Mouse (Mus musculus): ENCODE results near the gene Plekhs1.
"Not testable (repeated sequence)": the region's sequence is repeated elsewhere in the genome, so short reads cannot be mapped to it uniquely, and the experiment has no call there.

The Plekhs1 gene

DNA sequence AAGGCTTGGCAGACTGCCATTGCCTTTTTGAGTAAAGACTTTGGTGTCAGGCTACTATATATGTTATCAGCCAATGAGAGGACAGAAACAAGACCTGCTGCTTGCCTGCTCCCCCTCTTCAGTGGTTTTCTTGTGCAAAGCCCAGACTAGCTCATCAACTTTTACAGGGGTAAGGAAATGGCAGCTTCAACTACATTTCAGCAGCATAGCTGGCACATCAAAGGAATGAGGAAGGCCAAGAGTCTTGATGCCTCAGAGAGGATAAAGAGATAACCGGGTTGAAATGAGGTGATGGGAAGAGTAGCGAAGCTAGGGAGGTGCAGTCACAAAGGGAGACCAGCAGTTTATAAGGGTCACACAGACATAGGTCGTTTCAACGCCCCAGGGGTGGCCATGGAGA lies 3.9 kb upstream of the Plekhs1 start:
- no peak for DNase-seq (ENCODE audit: low spot score in 2 of 2)

DNA sequence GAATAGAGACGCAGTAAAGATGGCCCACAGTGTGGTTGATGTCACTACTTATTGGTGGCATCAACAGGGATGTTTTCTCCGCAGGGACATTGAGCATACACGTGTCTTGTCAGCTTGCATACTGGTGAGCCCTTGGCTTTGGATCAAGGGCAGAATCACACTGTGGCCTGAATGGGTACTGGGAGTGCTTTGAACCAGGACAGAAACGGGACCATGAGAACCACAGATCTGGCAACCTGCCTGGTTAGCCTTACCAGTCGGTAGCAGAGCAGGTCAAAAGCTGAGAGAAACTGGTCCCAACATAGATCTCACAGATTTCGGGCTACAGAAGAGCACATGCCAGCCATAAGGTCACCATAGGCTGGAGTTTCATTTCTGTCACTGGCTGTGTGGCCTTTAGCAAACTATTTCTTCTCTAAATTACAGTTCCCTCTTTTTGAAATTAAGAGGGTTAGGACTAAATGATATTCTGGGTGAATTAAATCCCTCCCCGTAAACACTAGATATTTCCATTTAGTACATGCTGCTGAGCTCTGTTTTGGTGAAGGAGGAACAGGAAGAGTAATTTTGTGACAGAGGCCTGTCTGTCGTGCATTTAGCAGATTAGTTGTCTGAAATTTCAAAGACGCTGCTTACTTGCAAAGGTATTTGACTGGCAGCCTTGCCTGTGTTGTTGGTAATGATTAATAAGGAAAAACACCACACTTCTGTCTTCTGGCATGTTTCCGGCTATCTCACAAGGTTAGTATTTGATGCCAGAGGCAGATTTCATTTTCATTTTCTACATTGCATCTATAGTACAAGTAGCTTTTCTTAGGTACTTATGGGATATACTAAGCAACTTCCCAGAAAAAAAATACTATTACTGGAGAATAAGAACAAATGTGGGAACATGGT lies 2.0 kb upstream of the Plekhs1 start:
- DNase-seq (ENCODE audit: low spot score in 2 of 2): no peak

DNA sequence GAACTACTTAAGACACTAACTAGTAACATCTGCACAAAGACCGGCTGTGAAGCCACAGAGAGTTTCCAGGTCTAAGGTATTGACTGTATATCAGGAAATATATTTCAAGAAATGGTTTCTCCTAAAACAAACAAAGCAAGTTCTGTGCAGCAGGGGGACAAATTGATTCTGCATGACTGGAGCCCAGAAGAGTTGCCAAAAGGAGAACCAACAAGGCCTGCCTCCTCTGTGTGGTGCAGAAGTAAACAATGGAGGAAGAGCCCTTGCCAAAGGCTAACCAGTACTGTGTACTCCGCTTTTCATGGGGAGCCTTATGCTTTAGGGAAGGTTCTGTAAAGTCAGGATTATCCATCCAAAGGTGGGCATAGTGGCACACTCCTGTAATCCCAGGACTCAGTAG lies 1.2 kb upstream of the Plekhs1 start:
- DNase-seq (ENCODE audit: low spot score in 2 of 2): no peak

DNA sequence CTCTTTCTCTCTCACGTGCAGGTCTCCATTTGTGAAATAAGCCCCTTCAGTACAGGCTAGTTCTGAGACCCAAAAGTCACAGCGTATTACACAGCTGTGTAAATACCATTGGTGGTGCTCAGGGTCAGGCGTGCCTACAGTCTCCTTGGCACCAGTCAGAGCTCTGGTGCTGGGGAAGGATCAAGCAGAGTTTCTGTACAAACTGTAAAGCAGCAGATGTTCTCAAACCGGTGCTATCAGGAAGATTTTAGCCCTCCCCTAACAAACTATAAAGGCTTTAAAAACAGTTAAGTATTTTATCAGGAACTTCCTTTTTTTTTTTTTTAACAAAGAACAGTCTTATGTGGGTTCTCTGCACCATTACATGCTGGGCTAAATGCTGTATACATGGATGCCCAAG lies 1.3 kb downstream of the Plekhs1 start:
- no peak for DNase-seq (ENCODE audit: low spot score in 2 of 2)

DNA sequence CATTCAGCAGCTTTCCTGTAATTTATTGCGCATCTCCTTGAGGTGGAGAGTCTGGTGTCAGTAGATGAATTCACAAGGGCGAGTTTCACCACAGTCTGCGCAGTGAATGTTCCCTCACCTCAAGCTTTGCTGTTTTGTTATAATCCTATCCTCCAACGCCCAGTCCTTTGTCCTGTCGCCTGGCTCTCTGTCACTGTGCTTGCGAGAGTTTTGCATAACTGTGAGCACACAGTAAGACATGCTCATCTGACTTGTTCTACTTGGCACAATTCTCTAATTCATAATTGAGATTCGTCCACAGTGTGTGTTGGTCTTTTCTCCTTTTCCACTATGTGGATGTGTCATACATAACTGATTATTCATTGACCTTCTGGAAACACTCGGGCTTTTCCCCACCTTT lies 5.0 kb downstream of the Plekhs1 start:
- no peak for DNase-seq (ENCODE audit: low spot score in 2 of 2)

DNA sequence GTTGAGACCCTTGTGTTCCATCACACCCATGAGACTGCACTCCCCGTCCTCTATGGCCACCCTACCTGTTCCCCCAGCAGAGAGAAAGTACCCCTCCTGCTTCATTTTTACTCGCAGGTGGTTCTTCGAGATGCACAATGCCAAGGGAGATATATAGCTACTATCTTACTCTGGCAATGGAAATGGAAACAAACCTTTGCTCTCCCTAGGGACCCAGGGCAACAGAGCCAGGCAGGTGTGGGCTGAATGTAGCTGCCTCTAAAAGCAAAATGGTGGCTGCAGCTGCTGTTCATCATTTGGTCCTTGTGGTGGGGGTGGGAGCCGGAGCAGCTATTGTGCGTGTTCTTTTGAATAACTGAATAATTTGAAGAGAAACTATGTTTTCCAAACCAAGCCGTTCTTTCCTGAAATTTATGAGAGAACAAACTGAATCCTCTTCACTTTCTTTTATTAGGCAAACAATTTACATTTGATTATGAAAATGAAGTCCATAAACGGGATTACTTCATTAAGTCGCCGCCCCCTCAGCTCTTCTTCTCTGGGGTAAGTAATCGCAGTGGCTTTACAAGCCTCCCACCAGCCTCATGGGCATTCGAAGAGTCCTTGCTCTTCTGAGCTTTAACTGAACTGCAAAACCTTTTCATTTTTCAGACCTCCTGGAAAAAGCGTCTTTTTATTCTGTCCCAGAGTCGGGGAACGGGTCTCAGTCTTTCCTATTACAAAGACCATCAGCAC lies 9.0 kb downstream of the Plekhs1 start:
- DNase-seq (ENCODE audit: low spot score in 2 of 2): no peak

DNA sequence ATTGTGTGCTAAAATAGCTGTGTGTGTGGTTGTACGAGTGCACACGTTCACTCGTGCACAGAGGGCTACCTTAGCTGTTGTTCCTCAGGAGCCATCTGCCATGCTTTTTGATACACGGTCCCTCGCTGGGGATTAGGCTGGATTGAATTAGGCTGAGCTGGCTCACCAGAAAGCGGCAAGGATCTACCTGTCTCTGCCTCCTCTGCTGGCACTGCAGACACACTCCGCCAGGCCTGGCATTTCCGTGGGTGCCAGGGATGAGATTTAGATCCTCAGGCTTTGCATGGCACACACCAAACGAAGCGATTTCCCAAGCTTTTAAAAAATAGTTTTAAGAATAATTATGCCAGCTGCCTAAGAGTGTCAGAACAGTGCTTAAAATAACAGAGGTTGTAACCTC lies 10.5 kb downstream of the Plekhs1 start:
- DNase-seq (ENCODE audit: low spot score in 2 of 2): no peak

DNA sequence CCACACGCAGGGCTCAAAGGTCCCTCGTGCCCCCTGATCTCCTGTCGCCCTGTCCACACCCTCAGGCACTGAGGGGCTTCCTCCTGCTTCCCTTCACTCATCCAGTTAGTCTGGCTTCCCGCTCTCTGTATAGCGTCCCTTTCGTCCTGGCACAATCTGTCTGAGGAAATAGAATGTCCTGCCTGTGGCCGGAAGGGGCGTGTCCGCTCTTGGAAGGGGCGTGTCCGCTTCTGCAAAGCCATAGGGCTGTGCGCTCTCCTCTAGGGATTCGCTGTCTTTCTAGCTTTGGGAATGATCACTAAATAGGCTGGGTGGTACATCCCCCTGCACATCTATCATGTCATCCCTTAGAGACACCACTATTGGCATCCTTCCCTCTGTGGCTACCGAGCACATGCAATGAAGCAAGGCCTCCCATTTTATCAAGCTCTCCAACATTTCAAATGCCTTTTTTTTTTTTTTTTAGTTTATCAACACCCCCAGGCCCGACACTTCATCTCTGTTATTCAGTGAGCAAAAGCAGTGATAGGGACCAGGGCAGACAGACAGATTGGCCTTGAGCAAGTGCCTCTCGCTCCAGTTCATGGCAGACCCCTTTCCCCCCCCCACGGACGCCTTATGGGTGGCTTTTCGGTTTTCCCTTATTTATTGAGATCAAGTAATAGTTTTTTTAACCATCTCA lies 13.6 kb downstream of the Plekhs1 start:
- no peak for DNase-seq (ENCODE audit: low spot score in 2 of 2)

DNA sequence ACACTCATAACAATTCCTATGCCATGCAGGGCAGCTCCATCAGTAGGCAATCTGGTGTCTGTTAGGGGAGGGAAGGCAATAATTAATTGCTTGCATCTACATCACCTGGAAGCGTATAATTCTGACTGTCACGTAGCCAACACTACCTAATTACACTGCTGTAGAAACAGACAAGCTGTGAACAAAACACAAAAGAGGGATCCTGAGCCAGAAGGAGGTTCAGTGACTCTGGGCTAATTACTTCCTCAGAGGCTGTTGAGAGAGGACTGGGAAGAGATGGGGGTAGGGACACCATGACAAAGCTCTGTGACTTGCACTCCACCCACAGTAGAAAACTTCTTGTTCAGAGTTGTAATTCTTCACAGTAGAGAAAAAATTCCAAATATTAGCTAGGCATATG lies 15.1 kb downstream of the Plekhs1 start:
- no peak for DNase-seq (ENCODE audit: low spot score in 2 of 2)

DNA sequence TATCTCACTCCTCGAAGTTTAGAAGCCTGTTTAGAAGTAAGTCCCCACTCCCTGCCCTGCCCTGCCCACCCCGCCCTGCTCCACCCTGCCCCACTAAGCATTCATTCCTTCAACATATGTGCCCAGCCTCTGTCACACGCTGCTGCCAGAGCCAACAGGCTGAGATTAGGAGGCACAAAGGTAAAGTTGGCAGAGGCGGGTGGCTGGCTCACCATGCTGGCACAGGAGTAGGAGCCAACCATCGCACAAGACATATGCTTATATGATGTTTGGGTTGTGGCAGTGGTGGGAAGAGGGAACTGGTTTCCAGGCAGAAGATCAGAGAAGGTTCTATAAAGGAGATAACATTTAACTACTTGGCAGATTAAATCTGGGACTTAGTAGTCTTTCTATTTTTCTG lies 15.8 kb downstream of the Plekhs1 start:
- DNase-seq (ENCODE audit: low spot score in 2 of 2): no peak

DNA sequence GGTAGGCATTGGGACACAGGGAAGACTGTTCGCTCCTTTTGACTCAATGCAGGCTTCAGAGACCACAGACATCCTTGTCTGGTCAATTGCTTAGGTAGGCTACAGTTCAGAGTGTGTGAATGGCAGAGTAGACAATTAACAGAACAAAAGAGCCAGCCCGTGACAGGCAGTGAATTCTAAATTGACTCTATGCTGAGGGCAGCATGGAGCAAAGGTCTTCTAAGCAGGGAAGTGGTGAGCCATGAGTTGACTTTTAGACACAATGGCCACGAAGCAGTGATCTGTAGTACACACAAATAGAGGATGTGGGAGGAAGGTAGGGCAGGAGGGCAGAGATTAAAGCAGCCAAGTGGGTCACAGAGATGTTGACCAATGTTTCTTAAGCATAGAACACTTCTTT lies 16.4 kb downstream of the Plekhs1 start:
- DNase-seq (ENCODE audit: low spot score in 2 of 2): no peak

DNA sequence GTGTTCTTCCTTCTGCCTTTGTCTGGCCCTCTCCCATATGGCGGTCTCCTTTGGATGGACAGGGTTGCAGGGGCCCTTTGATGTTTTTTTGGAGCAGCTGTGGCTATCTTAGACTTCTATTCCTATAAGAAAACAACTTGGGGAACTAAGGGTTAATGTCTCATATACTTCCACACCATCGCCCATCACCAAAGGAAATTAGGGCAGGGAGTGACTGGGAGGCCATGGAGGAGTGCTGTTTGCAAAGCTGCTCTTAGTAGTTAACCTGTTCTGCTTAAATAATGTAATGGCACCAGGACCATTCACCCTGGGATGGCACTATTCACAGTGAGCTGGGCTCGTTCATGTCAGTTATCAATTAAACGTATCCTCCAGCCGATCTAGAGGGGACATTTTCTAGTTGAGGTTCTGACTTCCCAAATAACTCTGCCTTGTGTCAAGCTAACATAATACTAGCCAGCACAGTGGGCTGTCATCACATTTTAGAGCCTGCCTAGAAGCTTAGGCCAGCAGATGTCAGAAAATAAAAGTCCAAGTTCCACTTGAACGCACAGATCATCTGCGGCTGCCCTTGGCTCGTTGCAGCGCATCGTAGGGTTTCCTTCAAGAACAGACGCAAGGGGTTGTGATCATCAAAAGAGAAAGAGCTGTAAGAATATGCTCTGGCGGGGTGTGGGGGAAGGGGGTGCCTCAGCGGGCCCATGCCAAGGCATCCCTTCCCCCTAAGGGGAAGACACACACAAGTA lies 23.4 kb downstream of the Plekhs1 start:
- DNase-seq (ENCODE audit: low spot score in 2 of 2): no peak

DNA sequence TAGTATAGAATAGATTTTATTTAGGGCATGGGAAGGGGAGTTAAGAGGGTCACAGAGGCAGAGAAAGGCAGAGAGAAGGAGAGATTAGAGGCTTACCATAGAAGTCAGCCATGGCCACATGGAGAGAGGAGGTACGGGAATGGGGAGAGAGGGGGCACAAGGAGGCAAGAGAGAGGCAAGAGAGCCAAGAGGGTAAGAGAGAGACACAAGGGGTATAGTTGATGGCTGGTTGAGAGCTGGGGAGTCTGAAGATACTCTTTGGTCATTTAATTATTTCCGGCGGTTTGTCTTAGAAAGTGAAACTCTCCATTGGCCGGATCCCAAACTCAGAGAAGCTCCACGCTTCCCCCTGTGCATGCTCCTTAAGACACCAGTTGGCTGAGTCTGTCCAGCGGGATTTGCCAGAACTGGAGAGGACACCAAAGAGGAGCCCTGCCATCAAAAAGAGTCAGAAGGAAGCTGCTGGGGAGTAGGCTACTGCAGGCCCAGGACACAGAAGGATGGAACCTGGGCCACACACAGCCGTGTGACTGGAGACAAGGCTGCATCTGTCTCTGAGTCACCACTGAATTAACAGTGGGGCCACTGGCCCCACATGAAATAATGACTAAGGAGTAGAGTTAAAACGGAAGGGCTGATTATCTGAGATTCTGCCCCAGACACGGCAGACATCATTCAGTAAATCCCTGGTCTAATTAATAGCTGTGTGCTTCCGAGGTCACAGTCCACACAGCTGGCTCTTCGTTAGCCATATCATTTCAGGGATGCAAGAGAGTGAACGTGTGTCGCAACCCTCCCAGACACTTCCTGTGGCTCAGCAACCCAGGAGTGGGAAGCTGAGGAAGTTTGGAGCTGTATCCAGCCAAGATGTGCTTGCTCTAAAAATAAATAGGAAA lies 24.2 kb downstream of the Plekhs1 start:
- no peak for DNase-seq (ENCODE audit: low spot score in 2 of 2)

DNA sequence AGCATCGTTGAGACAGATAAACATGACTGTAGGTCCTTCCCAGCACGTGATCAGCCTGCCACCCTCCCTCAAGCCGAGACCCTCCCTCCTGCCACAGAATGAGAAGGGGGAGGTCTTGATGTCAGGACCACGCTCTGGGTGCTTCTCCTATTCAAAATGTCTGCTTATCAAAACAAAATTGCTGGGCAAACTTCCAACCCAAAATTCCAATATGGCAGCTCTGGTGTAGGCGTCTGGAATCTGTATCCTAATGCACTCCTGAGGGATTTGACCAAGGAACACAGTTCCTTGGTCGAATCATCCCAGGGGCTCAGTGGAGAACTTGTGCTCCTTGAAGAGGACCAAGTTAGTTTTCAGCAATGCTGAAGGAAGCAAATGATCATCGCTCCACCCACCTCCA lies 25.5 kb downstream of the Plekhs1 start:
- no peak for DNase-seq (ENCODE audit: low spot score in 2 of 2)

DNA sequence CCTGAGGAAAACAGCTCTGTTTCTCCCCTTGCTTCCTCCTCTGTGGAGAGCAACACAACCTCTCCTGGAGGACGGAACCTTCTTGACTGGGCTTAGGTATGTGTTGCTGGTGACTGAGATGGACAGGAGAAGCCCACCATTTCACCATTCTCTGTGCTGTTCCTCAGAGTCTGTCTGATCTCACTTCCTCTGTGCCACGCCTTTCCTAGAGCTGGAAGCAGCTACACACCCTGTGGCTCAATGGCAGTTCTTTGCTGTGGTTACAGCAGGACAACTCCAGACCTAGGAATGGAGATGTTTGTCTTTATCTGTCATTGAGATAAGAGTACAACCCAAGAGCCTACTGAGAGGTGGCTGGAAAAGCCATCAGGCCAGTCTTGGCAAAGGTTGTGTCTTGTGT lies 25.9 kb downstream of the Plekhs1 start:
- DNase-seq (ENCODE audit: low spot score in 2 of 2): no peak

DNA sequence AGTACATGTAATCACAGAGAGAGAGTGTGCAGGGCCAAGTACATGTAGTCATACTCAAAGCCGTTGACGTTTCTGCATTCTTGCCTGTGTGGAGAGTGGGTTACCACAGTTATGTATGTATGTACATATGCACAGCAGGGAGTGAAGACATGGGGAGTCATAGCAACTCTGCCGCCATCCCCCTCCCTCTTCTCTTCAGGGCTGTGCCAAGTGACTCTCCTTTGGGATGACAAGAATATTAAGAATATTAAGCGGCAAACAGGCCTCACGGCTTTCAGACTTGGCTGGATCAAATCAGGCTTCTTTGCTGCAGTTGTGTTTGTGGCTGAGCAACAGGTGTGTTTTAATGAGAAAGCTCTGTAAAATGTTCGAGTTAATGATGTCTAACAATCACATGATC lies 28.2 kb downstream of the Plekhs1 start:
- DNase-seq (ENCODE audit: low spot score in 2 of 2): no peak

DNA sequence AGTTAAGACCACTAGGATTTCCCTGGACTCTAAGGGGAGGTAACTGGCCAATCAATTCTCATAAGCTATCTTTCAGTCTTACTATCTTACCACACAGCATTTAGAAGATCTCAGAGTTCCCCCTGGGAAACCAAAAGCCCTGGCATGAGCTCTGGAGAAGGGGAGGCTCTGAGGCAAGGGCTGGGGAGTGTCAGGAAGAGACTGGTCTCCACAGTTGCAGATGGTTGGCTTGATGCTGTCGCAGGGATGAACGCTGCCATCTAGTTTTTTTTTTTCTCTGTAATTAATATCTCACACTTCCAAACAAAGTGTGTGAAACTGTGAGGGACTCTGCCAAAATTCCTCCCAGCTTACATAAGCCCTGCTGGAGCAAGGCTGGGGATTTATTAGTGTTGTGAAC lies 32.7 kb downstream of the Plekhs1 start:
- DNase-seq (ENCODE audit: low spot score in 2 of 2): not testable (repeated sequence)

DNA sequence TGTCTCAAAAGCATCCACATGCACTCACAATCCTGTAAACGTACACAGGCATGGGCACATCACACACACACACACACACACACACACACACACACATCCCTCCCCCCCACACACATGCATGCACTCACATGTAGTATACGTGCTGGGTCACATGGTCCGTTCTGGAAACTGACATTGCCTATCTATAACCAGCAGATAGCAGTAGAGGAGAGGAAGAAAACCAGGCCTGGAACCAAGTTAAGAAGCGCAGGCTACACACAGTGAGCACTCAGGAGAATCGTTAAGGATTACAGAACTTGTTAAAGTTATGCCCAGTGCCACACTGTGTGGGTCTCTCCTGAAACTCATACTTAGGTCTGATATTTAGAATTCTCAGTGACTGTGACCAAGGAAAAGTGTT lies 41.6 kb downstream of the Plekhs1 start:
- not testable (repeated sequence) for DNase-seq (ENCODE audit: low spot score in 2 of 2)

DNA sequence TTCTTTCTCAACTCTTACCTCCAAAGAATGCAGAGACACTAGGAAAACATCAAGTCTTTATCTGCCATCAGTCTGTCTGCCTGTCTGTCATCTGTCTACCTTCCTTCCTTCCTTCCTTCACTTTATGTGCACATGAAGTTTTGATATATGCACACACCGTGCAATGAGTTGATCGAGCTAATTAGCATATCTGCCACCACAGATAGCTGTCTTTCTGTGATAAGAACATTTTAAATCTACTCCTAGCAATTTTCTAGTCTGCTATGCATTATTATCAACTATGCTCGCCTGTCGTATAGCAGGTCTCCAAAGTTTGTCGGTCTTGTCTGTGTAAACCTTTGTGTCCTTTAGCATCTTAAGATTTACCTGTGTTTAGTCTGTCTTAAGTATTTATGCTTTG lies 42.1 kb downstream of the Plekhs1 start:
- DNase-seq (ENCODE audit: low spot score in 2 of 2): not testable (repeated sequence)

DNA sequence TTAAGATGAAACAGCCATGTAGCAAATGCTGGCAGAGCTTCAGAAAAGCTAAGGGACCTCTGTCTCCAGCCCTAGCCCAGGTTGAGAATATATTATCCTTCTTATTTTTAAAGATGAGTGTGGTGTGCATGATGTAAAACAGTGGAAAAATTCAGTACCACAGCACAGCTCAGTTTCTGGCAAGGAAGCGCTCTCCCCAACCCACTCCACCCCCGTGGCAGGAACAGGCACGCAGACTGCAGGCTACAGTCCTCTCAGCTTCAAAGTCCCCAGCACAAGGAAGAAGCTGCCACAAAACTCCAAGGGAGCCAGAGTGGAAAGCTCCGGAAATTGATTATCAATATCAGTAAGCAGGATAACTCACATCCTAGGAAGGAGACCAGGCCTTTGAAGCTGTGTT lies 49.8 kb downstream of the Plekhs1 start:
- DNase-seq (ENCODE audit: low spot score in 2 of 2): not testable (repeated sequence)

DNA sequence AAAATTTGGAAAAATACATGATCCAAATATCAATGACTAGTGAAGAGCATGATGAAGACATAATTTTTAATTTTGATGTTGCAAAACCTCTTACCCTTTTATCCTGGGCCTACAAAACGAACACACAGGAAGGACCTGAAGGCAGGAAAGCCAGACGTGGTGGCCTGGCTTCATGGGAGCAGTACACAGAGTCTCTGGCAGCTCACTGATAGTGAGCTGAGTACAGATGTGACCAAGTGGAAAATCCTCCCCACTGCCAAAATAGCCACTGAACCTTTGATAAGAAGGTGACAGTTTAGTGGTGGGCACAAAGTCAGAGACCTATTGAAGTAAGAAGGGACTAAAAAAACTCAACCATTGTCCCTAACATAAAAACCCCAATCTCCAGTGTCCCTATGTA lies 52.1 kb downstream of the Plekhs1 start:
- not testable (repeated sequence) for DNase-seq (ENCODE audit: low spot score in 2 of 2)

Data from urinary bladder, adult 18-20 months (tissue).